Mouse (Mus musculus): Measurements from ENCODE around the gene Usp54.
"Not testable (repeated sequence)": the region's sequence is repeated elsewhere in the genome, so short reads cannot be mapped to it uniquely, and the experiment has no call there.

The Usp54 gene

GRCm38 (mm10) chr14:20612820-20613219 lies 28.0 kb downstream of the Usp54 start:
- CTCF ChIA-PET, result no interaction called here

DNA sequence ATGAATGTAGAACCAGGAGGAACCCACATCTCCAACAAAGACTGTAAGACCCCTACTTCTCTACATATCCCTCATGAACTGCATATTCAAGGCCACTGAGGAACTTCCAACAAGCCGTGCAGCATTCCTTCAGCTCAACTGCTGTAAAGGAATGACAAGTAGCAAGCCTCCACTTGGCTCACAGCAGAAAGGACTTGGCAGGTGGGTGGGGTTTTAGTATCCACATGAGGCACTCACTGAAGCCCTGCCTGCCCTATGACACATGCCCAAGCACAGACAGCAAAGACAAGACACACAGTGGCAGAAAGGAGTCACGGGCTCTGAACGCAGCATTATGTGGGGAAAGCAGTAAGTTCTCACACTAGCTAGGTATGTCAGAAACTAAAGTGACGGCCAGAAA lies 30.7 kb downstream of the Usp54 start:
- CTCF ChIA-PET, result no interaction called here

- CTCF ChIA-PET, result no interaction called here
These were observed 31.3 kb downstream of the Usp54 start for GRCm38 (mm10) chr14:20609519-20609918.

- CTCF ChIA-PET, result no interaction called here
These were observed 33.3 kb downstream of the Usp54 start for GRCm38 (mm10) chr14:20607396-20608126.

DNA sequence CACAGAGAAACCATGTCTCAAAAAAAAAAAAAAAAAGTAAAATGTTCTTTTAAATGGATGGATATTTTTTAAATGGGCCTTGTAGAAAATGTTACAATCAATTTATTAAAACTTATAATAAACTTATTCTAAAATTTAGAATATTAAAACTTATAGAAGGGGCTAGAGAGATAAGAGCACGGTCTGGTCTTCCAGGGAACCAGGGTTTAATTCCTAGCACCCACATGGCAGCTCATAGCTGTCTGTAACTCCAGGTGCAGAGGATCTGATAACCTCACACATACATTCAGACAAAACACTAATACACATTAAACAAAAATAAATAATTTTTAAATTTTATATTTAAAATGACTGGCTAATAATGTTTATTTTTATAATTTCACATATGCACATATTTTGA lies 39.6 kb downstream of the Usp54 start:
- CTCF ChIA-PET, result no interaction called here

GRCm38 (mm10) chr14:20600203-20600602 lies 40.7 kb downstream of the Usp54 start:
- CTCF ChIA-PET, result no interaction called here

DNA sequence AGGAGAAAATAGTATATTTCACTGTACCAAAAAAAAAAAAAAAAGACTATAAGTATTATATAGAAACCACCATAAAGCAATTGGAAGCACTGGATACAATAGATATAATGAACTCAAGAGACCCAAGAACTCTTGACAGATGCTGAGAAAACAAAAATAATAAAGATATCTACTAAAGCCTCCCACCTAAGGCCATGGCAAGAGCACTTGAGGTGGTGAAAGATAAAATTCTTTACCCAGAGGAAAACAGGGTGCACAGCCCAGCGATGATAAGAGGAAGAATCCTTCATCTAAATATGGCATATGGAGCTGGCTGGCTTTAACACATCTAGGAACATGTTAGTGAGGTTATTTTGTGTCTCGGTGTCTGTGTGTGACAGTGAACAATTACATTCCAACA lies 41.3 kb downstream of the Usp54 start:
- CTCF ChIA-PET, result interaction anchor here (0.6 kb wide), 1 partner anchor 81 kb away, joined by 13 read pairs; no protein-coding TSS in a partner anchor

GRCm38 (mm10) chr14:20595781-20596180 lies 45.1 kb downstream of the Usp54 start:
- CTCF ChIA-PET, result no interaction called here

GRCm38 (mm10) chr14:20587458-20587857 lies 53.4 kb downstream of the Usp54 start:
- CTCF ChIA-PET, result interaction anchor here (0.7 kb wide), 1 partner anchor 74 kb away, joined by 3 read pairs; no protein-coding TSS in a partner anchor

GRCm38 (mm10) chr14:20578822-20579407 lies 61.9 kb downstream of the Usp54 start:
- CTCF ChIA-PET, result no interaction called here

- CTCF ChIA-PET, result interaction anchor here (1.2 to 1.3 kb wide), 2 partner anchors 82 to 98 kb away, joined by 3 to 8 read pairs; partner anchors contain the start of gene Sec24c
These were observed 64.7 kb downstream of the Usp54 start for GRCm38 (mm10) chr14:20576179-20576578.

GRCm38 (mm10) chr14:20573196-20573595 lies 67.7 kb downstream of the Usp54 start:
- CTCF ChIA-PET, result not testable (repeated sequence)

GRCm38 (mm10) chr14:20565256-20566021 lies 75.4 kb downstream of the Usp54 start:
- CTCF ChIA-PET, result interaction anchor here (0.6 kb wide), 1 partner anchor 27 kb away, joined by 10 read pairs; no protein-coding TSS in a partner anchor

- CTCF ChIA-PET, result no interaction called here
These were observed 76.2 kb downstream of the Usp54 start for GRCm38 (mm10) chr14:20564692-20565091.

DNA sequence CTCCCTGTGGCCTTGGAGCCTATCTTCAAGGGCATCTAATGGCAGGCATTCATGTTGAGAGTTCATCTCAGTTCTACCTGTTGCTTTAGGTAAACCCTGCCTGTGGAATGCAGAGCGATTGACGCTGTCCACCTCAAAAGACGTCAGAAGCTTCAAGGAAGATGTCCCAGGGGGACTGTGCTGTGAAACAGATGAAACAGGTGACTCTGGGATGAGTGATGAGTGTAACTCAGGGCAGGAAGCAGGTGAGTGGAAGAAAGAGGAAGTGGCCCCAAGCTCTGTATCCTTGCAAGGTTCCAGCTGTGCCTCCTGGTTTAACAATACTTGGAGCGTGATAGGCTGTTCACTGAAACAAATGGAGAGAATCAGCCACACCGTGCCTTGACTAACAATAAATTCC lies 79.0 kb downstream of the Usp54 start:
- CTCF ChIA-PET, result no interaction called here

GRCm38 (mm10) chr14:20550136-20550535 lies 90.7 kb downstream of the Usp54 start:
- CTCF ChIA-PET, result no interaction called here

DNA sequence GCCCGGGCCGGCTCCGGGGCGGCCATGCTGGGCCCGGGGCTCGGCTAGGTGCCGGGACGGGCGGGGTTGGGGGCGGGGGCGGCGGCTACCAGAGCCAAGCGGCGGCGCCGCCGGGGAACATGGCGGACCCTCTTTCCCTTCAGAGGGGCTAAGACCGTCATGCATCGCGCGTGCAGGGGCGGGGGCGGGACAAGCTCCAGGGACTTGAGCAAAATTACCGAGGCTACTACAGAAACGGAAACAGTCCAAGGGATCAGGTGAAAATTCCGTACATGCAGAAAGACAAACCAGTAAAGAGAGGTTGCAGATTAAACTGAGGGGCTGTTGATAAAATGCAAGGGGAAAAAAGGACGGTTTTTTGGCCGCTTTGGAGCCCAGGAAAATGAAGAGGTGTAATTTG lies 94.4 kb downstream of the Usp54 start, which contains the start of gene Ppp3cb:
Gene Ppp3cb (minus strand): TSS at position 159 of the 400 bp plus-strand sequence.
- CTCF ChIA-PET, result no interaction called here

- CTCF ChIA-PET, result interaction anchor here (0.7 kb wide), 1 partner anchor 557 kb away, joined by 3 read pairs; no protein-coding TSS in a partner anchor
These were observed 95.1 kb downstream of the Usp54 start for GRCm38 (mm10) chr14:20545529-20546331.

- CTCF ChIA-PET, result interaction anchor here (0.7 kb wide), 1 partner anchor 60 kb away, joined by 3 read pairs; no protein-coding TSS in a partner anchor
These were observed 96.1 kb downstream of the Usp54 start for GRCm38 (mm10) chr14:20544467-20545411.

DNA sequence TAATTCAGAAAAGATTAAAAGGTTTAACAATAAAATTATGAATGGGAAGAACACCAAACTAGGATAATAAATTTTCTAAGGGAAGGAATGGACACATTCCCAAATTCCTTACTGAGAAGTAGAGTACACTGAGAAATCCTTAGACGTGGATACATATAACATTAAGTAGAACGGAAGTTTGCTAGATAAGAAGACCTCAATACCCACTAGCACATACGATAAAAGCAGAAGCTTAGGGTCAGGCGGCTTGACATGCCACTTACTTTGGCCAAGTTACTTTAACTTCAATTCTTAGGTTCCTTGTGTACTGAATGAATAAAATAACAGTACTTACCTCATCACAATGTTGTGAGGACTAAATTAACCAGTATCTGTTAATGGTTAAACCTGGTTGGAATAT lies 111.2 kb downstream of the Usp54 start:
- CTCF ChIA-PET, result no interaction called here
